ENCODE assay signal across 13 mouse cellular contexts in genomic region chr10:43322446-43323178, GRCm38 (mm10).
DNase-seq lines count a peak whose midpoint lies in the region; ATAC-seq and TF ChIP-seq lines count a peak whose summit lies in the region.
"Had no signal": no experiment of that assay in that cellular context is flagged by ENCODE, and none has a peak within 500 bp of the region (broad histone marks: within the 10 kb centered on the region; RNA-seq: fewer than 3 reads in every experiment).

No protein-coding gene starts in this region.

- no peaks in the 10 kb centered on the region for H3K9me3 ChIP-seq in forebrain, postnatal 0 days (ENCODE audit: low read length)
- H3K9me3 ChIP-seq in forebrain, embryonic 13.5 days (replicated peaks), result no peaks in the 10 kb centered on the region
- no peaks in the 10 kb centered on the region for H3K9me3 ChIP-seq in midbrain, embryonic 16.5 days (replicated peaks; ENCODE audit: control insufficient read depth, low read length, poor library complexity, severe bottlenecking)
- H3K9me3 ChIP-seq: G1E had no signal

- H3K27ac ChIP-seq in forebrain, postnatal 0 days (ENCODE audit: low read depth, low read length), result no peak overlapping the region
- no peak overlapping the region for H3K27ac ChIP-seq in forebrain, embryonic 13.5 days
- H3K27ac ChIP-seq in layer of hippocampus, adult 2 months, result peak overlapping the region; percentile 80
- H3K27ac ChIP-seq in midbrain, embryonic 16.5 days (ENCODE audit: low read length), result peak overlapping the region; percentile 3; the same call in 1 of the 2 replicates

- no peak for TF ChIP-seq CTCF in forebrain, postnatal 0 days (IDR thresholded peaks at IDR 0.05; ENCODE audit: low read depth)
- no peak for TF ChIP-seq CTCF in layer of hippocampus, adult 2 months (conservative IDR thresholded peaks at IDR 0.05)

- H3K9ac ChIP-seq in forebrain, postnatal 0 days, result no peak overlapping the region
- no peak overlapping the region for H3K9ac ChIP-seq in forebrain, embryonic 13.5 days
- 0 out of 2 replicates have a peak overlapping the region, but pooled peaks have one; percentile 21 for H3K9ac ChIP-seq in midbrain, embryonic 16.5 days (ENCODE audit: low read depth, low read length)
- H3K9ac ChIP-seq: liver, postnatal 0 days had no signal

- peaks cover 9% of the 10 kb centered on the region for H3K4me1 ChIP-seq in forebrain, postnatal 0 days (ENCODE audit: insufficient read depth)
- H3K4me1 ChIP-seq in forebrain, embryonic 13.5 days, result peaks cover 25% of the 10 kb centered on the region
- peaks cover 13% of the 10 kb centered on the region for H3K4me1 ChIP-seq in midbrain, embryonic 16.5 days (ENCODE audit: control insufficient read depth, insufficient read depth, low read length)

- peak; percentile 59 for ATAC-seq in forebrain, postnatal 0 days
- no peak for ATAC-seq in forebrain, embryonic 13.5 days
- ATAC-seq in midbrain, embryonic 16.5 days, result peak; percentile 31; the same call in 1 of the 2 replicates
- ATAC-seq: liver, postnatal 0 days had no signal

- no peak overlapping the region for H3K4me3 ChIP-seq in forebrain, postnatal 0 days (ENCODE audit: low read depth, low read length)
- no peak overlapping the region for H3K4me3 ChIP-seq in forebrain, embryonic 13.5 days
- no peak overlapping the region for H3K4me3 ChIP-seq in layer of hippocampus, adult 2 months
- H3K4me3 ChIP-seq in midbrain, embryonic 16.5 days (ENCODE audit: low read depth, low read length), result no peak overlapping the region
- H3K4me3 ChIP-seq: megakaryocyte, embryonic 14.5 days had no signal

- DNase-seq in forebrain, postnatal 0 days, result no peak
- peak; percentile 22 to 27 for DNase-seq in layer of hippocampus, adult 2 months (ENCODE audit: low spot score in 2 of 2)
- DNase-seq in layer of hippocampus, adult 11-12 months (ENCODE audit: low spot score), result no peak
- DNase-seq in frontal cortex, postnatal 25 days (ENCODE audit: low spot score in 2 of 2), result peak; percentile 13 to 18
- DNase-seq in kidney, postnatal 10 days, result no peak
- DNase-seq in cerebellum, postnatal 4 days (ENCODE audit: low spot score in 2 of 2), result no peak
- DNase-seq: cerebellum, adult 11 months; kidney, adult 11 months; liver, postnatal 0 days had no signal

- 31% methylated on average over 9 of the region's 9 CpGs for WGBS in forebrain, postnatal 0 days
- 37% methylated on average over 9 of the region's 9 CpGs for WGBS in forebrain, embryonic 13.5 days
- WGBS in midbrain, embryonic 16.5 days, result 45% methylated on average over 9 of the region's 9 CpGs

- no peaks in the 10 kb centered on the region for H3K36me3 ChIP-seq in forebrain, postnatal 0 days (ENCODE audit: insufficient read depth)
- no peaks in the 10 kb centered on the region for H3K36me3 ChIP-seq in forebrain, embryonic 13.5 days (ENCODE audit: poor library complexity, severe bottlenecking)
- H3K36me3 ChIP-seq in midbrain, embryonic 16.5 days (ENCODE audit: control insufficient read depth, insufficient read depth, low read length), result no peaks in the 10 kb centered on the region

- H3K27me3 ChIP-seq in forebrain, postnatal 0 days (ENCODE audit: insufficient read depth, low read length), result no peaks in the 10 kb centered on the region
- no peaks in the 10 kb centered on the region for H3K27me3 ChIP-seq in forebrain, embryonic 13.5 days
- no peaks in the 10 kb centered on the region for H3K27me3 ChIP-seq in midbrain, embryonic 16.5 days (ENCODE audit: control insufficient read depth, insufficient read depth, low read depth, low read length)
- H3K27me3 ChIP-seq: megakaryocyte, embryonic 14.5 days had no signal

- no peak overlapping the region for H3K4me2 ChIP-seq in forebrain, postnatal 0 days (ENCODE audit: low read depth)
- no peak overlapping the region for H3K4me2 ChIP-seq in forebrain, embryonic 13.5 days
- H3K4me2 ChIP-seq in midbrain, embryonic 16.5 days (ENCODE audit: low read length), result no peak overlapping the region

Comparison
In these comparisons a context has a peak if more than half of its experiments do, and no peak if none do; other contexts are left out.
1. DNase-seq: peak in layer of hippocampus, adult 2 months (2 of 2) and frontal cortex, postnatal 25 days (2 of 2); none in forebrain, postnatal 0 days (single experiment), layer of hippocampus, adult 11-12 months (single experiment), kidney, postnatal 10 days (single experiment) and cerebellum, postnatal 4 days (0 of 2).
2. H3K27ac ChIP-seq: peak in layer of hippocampus, adult 2 months (single experiment) and midbrain, embryonic 16.5 days (single experiment); none in forebrain, postnatal 0 days (single experiment) and forebrain, embryonic 13.5 days (single experiment).